ENCODE assay signal across 11 mouse cellular contexts in the genomic region with DNA sequence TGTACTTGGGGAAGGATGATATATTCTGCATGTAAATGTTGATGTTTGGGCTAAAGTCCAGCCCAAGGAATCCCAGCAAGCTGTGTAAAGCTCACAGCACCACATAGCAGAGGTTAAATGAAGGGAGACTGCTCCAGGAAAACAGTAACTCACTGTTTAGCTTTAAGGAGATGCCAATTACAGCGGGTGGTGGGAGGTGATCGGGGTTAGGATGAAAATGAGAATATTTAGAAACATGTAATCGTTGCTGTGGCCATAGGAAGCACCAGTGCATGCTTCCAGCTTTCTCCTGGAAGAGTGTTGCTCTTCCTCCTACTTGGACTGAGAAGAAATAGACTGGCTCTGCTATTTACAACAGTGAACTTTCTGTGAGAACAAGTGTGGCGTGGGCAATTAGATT.
A peak's percentile ranks its signal among the peaks of the same experiment; 100 is the strongest.
DNase-seq lines count a peak whose midpoint lies in the region; ATAC-seq and TF ChIP-seq lines count a peak whose summit lies in the region.
"Had no signal": no experiment of that assay in that cellular context is flagged by ENCODE, and none has a peak within 500 bp of the region (broad histone marks: within the 10 kb centered on the region; RNA-seq: fewer than 3 reads in every experiment).

No protein-coding gene starts in this region.

- no peak for TF ChIP-seq POLR2A in brain, embryonic 14.5 days (IDR thresholded peaks at IDR 0.05; ENCODE audit: borderline replicate concordance, extremely low read depth, insufficient read depth, insufficient read length, poor library complexity, severe bottlenecking)

- H3K36me3 ChIP-seq in heart, embryonic 14.5 days (ENCODE audit: control insufficient read depth, insufficient read depth, low read length) = no peaks in the 10 kb centered on the region
- no peaks in the 10 kb centered on the region for H3K36me3 ChIP-seq in hindbrain, embryonic 14.5 days (replicated peaks; ENCODE audit: control insufficient read depth, insufficient read depth)
- H3K36me3 ChIP-seq in midbrain, embryonic 14.5 days (ENCODE audit: control insufficient read depth, insufficient read depth, low read length) = no peaks in the 10 kb centered on the region

- H3K4me2 ChIP-seq in heart, embryonic 14.5 days (ENCODE audit: low read length) = 0 out of 2 replicates have a peak overlapping the region, but pooled peaks have one; percentile 48
- peak overlapping the region; percentile 32 for H3K4me2 ChIP-seq in hindbrain, embryonic 14.5 days (replicated peaks)
- peak overlapping the region; percentile 38; the same call in 1 of the 2 replicates for H3K4me2 ChIP-seq in midbrain, embryonic 14.5 days (ENCODE audit: low read length)

- no peak for ATAC-seq in heart, embryonic 14.5 days (ENCODE audit: insufficient number of reproducible peaks, insufficient read depth, low FRiP score, low read depth)
- no peak for ATAC-seq in hindbrain, embryonic 14.5 days (ENCODE audit: low FRiP score)
- no peak for ATAC-seq in midbrain, embryonic 14.5 days (ENCODE audit: low FRiP score, low TSS enrichment)

- H3K27me3 ChIP-seq in heart, embryonic 14.5 days (ENCODE audit: control insufficient read depth, insufficient read depth, low read length) = no peaks in the 10 kb centered on the region
- no peaks in the 10 kb centered on the region for H3K27me3 ChIP-seq in hindbrain, embryonic 14.5 days (ENCODE audit: control insufficient read depth, insufficient read depth, low read length)
- H3K27me3 ChIP-seq in midbrain, embryonic 14.5 days (ENCODE audit: control insufficient read depth, insufficient read depth, low read length) = no peaks in the 10 kb centered on the region
- H3K27me3 ChIP-seq: CH12.LX had no signal

- no peak for DNase-seq in heart, postnatal 10 days
- peak; percentile 79 for DNase-seq in brain, embryonic 14.5 days (ENCODE audit: low read depth)
- no peak for DNase-seq in hindbrain, embryonic 14.5 days (ENCODE audit: low spot score)
- DNase-seq in midbrain, embryonic 14.5 days = peak; percentile 29
- no peak for DNase-seq in cerebellum, adult 11-12 months
- no peak for DNase-seq in spleen, postnatal 10 days (ENCODE audit: low spot score in 2 of 2)
- no peak for DNase-seq in T-cell, adult 2 months (ENCODE audit: low spot score)
- DNase-seq: cerebellum, adult 18-20 months; layer of hippocampus, postnatal 36 days had no signal

- no peaks in the 10 kb centered on the region for H3K9me3 ChIP-seq in heart, embryonic 14.5 days (ENCODE audit: control insufficient read depth, low read length)
- no peaks in the 10 kb centered on the region for H3K9me3 ChIP-seq in hindbrain, embryonic 14.5 days (ENCODE audit: control insufficient read depth, low read length)
- H3K9me3 ChIP-seq in midbrain, embryonic 14.5 days (ENCODE audit: control insufficient read depth, low read length) = no peaks in the 10 kb centered on the region

- peaks cover 30 to 69% of the 10 kb centered on the region in 2 experiments for H3K4me1 ChIP-seq in heart, embryonic 14.5 days (ENCODE audit: control insufficient read depth in 2 of 2, insufficient read depth in 2 of 2, low read length in 2 of 2)
- H3K4me1 ChIP-seq in hindbrain, embryonic 14.5 days (replicated peaks; ENCODE audit: control insufficient read depth, insufficient read depth, low read length) = peaks cover 28% of the 10 kb centered on the region
- H3K4me1 ChIP-seq in midbrain, embryonic 14.5 days (ENCODE audit: control insufficient read depth, insufficient read depth, low read length) = peaks cover 21% of the 10 kb centered on the region

- H3K4me3 ChIP-seq in heart, embryonic 14.5 days (ENCODE audit: control insufficient read depth in 1 of 2, insufficient read depth in 1 of 2, low read depth in 1 of 2, low read length in 2 of 2) = no peak overlapping the region
- H3K4me3 ChIP-seq in hindbrain, embryonic 14.5 days (replicated peaks; ENCODE audit: low read length) = no peak overlapping the region
- no peak overlapping the region for H3K4me3 ChIP-seq in midbrain, embryonic 14.5 days (replicated peaks; ENCODE audit: low read depth, low read length)

- 43% methylated on average over 4 of the region's 4 CpGs for WGBS in heart, embryonic 14.5 days
- WGBS in hindbrain, embryonic 14.5 days = 12% methylated on average over 4 of the region's 4 CpGs
- WGBS in midbrain, embryonic 14.5 days = 18% methylated on average over 4 of the region's 4 CpGs

- no peak for TF ChIP-seq CTCF in brain, embryonic 14.5 days (IDR thresholded peaks at IDR 0.05; ENCODE audit: borderline replicate concordance, extremely low read depth, insufficient read depth, insufficient read length)

- H3K27ac ChIP-seq in heart, embryonic 14.5 days (replicated peaks in 1 of 2; ENCODE audit: control insufficient read depth in 1 of 2, insufficient read depth in 1 of 2, low read depth in 2 of 2, low read length in 2 of 2) = peak overlapping the region in 1 of 2 experiments; percentile 72; a peak in 2 of 4 replicates
- H3K27ac ChIP-seq in hindbrain, embryonic 14.5 days = peak overlapping the region; percentile 74
- H3K27ac ChIP-seq in midbrain, embryonic 14.5 days (replicated peaks; ENCODE audit: low read depth, low read length) = peak overlapping the region; percentile 72

- H3K9ac ChIP-seq in heart, embryonic 14.5 days (ENCODE audit: low read length) = no peak overlapping the region
- no peak overlapping the region for H3K9ac ChIP-seq in hindbrain, embryonic 14.5 days
- no peak overlapping the region for H3K9ac ChIP-seq in midbrain, embryonic 14.5 days (replicated peaks; ENCODE audit: low read length)

- intact Hi-C loops in heart, postnatal 10 days (cut with DNase I) = no loop called here

Comparison
In these comparisons a context has a peak if more than half of its experiments do, and no peak if none do; other contexts are left out.
1. DNase-seq: peak in brain, embryonic 14.5 days (single experiment) and midbrain, embryonic 14.5 days (single experiment); none in heart, postnatal 10 days (0 of 2), hindbrain, embryonic 14.5 days (single experiment), cerebellum, adult 11-12 months (single experiment), spleen, postnatal 10 days (0 of 2) and T-cell, adult 2 months (single experiment).
2. Peak in every context shown above with its lines, with median percentiles within 50 percentile points of each other: H3K4me2 ChIP-seq.